Mouse (Mus musculus) kidney, postnatal 0 days (tissue): ENCODE results near the gene Axdnd1. TPM values are rescaled to one million over a fixed set of nuclear protein-coding genes. Genes with fewer than 3 reads are reported as not detected.

Experiments used
- ATAC-seq: fragments of 200-750 bp; cut with Nextera tagmentation; replicated peaks from 2 replicates; pipeline ENCODE4 v1.8.0; 2017; ENCODE audit warnings: low read depth, moderate number of reproducible peaks, moderate TSS enrichment, moderate library complexity; ENCODE audit not compliant: low FRiP score
- DNase-seq: peaks from one replicate; pipeline ENCODE4 v3.0.0-alpha.2; 2016; ENCODE audit warnings: low spot score
- H3K27ac ChIP-seq: fragments of 300-500 bp; sonication (generic); 2 replicates; pipeline ENCODE4 v1.5.1; 2014; ENCODE audit warnings: mild to moderate bottlenecking
- H3K27me3 ChIP-seq: fragments of 300-500 bp; sonication (generic); 2 replicates; pipeline ENCODE4 v1.6.1; 2014; ENCODE audit warnings: low read length, mixed read lengths; ENCODE audit not compliant: insufficient read depth
- H3K36me3 ChIP-seq: fragments of 300-500 bp; sonication (generic); 2 replicates; pipeline ENCODE4 v1.6.1; 2014; ENCODE audit warnings: low read length, mixed read lengths; ENCODE audit not compliant: insufficient read depth
- H3K4me1 ChIP-seq: fragments of 300-500 bp; sonication (generic); replicated peaks from 2 replicates; pipeline ENCODE4 v1.6.1; 2014; ENCODE audit warnings: antibody characterized with exemption, low read length, mixed read lengths; ENCODE audit not compliant: insufficient read depth
- H3K4me2 ChIP-seq: fragments of 300-500 bp; sonication (generic); 2 replicates; pipeline ENCODE4 v1.6.1; 2014; ENCODE audit warnings: mild to moderate bottlenecking, low read length, moderate library complexity, mixed read lengths
- H3K4me3 ChIP-seq: fragments of 300-500 bp; sonication (generic); replicated peaks from 2 replicates; pipeline ENCODE4 v1.5.1; 2014; ENCODE audit warnings: low read depth, low read length
- H3K9ac ChIP-seq: fragments of 300-500 bp; sonication (generic); 2 replicates; pipeline ENCODE4 v1.6.1; 2014; ENCODE audit warnings: low read depth, low read length
- H3K9me3 ChIP-seq: fragments of 300-500 bp; sonication (generic); replicated peaks from 2 replicates; pipeline ENCODE4 v1.6.1; 2016; ENCODE audit warnings: low read length, inconsistent platforms, mixed read lengths
- CTCF ChIP-seq: IDR thresholded peaks from 2 replicates; pipeline ENCODE4 v1.5.1; 2016; ENCODE audit warnings: antibody characterized with exemption, low read depth, mild to moderate bottlenecking, moderate library complexity
- WGBS: fragments of 180-500 bp; shearing (Covaris S2); extraction: QIAGEN DNeasy Blood & Tissue Kit; methylation state at CpG from one replicate; pipeline ENCODE4 v1.1.7; 2014; 5-methylcytosine and 5-hydroxymethylcytosine counted together
- polyA plus RNA-seq: library from polyadenylated mRNA; unstranded; fragments of >200 nt; fragmentation: Nextera tagmentation; extraction: Ambion mirVana; gene quantifications from 2 replicates; pipeline ENCODE4 v1.2.1, GENCODE M21; 2015

Gene Axdnd1
- polyA plus RNA-seq, 1 experiment from 2014 or later: 0.11 TPM

DNA sequence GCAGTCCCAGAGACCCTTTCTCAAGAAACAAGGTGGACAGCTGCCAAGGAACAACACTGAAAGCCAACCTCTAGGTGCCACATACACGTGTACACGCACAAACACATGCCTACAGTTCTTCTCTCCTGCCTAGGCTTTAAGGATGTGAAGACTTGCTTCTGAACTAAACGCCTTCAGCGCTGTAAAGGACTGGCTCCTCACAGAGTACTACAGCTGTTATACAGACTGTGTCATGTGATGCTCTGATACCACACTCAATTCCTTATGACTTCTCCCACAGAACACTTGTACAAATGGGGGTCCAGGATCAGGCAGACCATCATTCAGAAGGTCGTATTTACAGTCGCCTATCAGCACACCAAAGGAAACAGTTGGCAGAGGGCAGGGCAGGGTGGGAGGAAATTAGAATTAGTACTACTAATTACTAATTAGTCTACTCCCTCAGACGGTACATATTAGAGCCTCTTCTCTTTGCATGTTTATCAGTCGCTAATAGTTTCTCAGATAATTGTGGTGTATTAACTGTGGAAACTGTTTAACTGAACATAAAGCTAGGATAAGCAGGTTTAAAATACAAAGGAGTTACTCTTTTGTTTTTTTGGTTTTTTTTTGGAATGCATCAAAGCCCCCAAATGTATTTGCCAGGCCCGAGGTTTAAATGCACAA lies 132.3 kb downstream of the Axdnd1 start:
- 77% methylated on average over 9 of the region's 9 CpGs for WGBS
- no peak overlapping the region for H3K27ac ChIP-seq
- no peak for TF ChIP-seq CTCF
- no peaks in the 10 kb centered on the region for H3K36me3 ChIP-seq
- no peak overlapping the region for H3K4me3 ChIP-seq
- DNase-seq (no peak), ATAC-seq (no peak)
- H3K9me3 ChIP-seq: no peaks in the 10 kb centered on the region
- no peak overlapping the region for H3K4me2 ChIP-seq
- no peaks in the 10 kb centered on the region for H3K4me1 ChIP-seq
- no peak overlapping the region for H3K9ac ChIP-seq
- H3K27me3 ChIP-seq: no peaks in the 10 kb centered on the region

DNA sequence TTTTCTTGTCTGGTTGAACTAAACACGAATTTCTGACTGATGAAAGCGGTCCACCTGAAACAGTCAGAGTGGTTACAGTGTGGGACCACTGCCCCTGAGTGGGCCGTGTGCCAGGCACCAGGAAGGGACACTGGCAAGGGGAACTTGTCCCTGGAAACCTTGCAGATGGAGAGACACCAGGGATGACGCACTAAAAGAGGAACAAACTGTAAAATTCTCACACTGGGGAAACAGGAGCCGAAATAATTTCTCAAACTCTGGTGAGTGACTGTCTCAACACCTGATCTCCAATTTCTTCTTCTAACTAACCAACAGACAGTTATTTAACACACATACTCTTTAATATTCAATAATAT lies 135.4 kb downstream of the Axdnd1 start:
- 88% methylated on average over 5 of the region's 5 CpGs for WGBS
- Histone ChIP-seq H3K4me3 (no peak overlapping the region), H3K9ac (no peak overlapping the region), H3K4me1 (no peaks in the 10 kb centered on the region), H3K36me3 (no peaks in the 10 kb centered on the region), H3K27me3 (no peaks in the 10 kb centered on the region), H3K27ac (no peak overlapping the region), H3K9me3 (no peaks in the 10 kb centered on the region), H3K4me2 (no peak overlapping the region)
- TF ChIP-seq CTCF: no peak
- ATAC-seq: no peak
- no peak for DNase-seq

DNA sequence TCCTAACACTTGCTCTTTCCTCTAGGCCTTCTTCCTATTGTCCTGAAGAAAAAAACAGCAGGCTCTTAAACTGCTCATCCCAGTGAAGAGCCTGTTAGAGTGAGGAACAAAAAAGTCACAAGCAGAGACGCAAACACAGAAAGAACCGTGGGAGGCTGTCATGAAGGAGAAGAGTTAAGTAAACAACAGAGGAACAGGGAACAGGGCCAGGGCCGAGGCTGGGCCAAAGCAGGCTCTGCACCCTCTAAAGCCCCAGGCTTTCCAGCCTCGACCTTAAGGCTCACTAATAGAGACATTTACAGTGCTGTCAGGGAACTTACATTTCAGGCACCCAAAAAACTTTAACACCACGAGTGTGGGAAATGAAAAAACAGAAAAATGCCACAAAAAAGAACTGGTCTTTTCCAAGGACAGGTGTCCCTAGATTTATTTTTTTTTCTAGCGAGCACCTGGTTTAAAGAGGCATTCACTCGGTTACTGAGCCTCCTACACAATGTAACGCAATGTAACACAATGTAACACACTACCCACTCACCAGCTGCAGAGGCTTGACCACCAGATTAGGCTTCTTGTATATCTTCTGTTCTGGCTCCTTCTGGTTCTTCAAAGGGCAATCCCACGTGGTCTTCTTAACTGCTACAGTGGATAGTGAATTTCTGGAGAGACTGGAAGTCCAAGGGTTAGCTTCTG lies 136.0 kb downstream of the Axdnd1 start:
- Histone ChIP-seq H3K27me3 (no peaks in the 10 kb centered on the region), H3K9me3 (no peaks in the 10 kb centered on the region), H3K36me3 (no peaks in the 10 kb centered on the region), H3K4me3 (no peak overlapping the region), H3K4me2 (no peak overlapping the region), H3K9ac (no peak overlapping the region), H3K27ac (no peak overlapping the region), H3K4me1 (no peaks in the 10 kb centered on the region)
- no peak for TF ChIP-seq CTCF
- WGBS: 42% methylated on average over 9 of the region's 9 CpGs
- peak; percentile 10 for DNase-seq
- no peak for ATAC-seq

DNA sequence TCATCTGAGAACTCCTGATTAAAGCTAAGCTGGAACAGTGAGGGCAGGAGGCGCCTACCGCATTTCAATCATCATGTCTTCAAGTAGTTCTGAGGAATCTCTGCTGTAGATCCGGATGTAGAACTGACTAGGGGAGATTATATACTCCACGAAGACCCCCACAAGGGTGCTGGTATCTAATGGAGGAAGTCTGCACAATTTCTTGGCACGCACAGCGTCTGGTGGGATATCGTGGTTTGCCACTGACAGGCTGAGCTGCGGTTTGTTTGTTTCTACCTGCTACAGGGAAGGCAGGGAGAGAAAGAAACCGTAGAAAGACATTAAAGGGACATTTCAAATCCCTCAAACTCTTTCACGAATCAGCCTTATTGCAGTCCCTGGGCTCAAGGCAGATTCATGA lies 136.8 kb downstream of the Axdnd1 start:
- H3K4me3 ChIP-seq: no peak overlapping the region
- H3K27me3 ChIP-seq: no peaks in the 10 kb centered on the region
- no peak overlapping the region for H3K4me2 ChIP-seq
- no peak overlapping the region for H3K9ac ChIP-seq
- DNase-seq (no peak), ATAC-seq (no peak)
- H3K27ac ChIP-seq: no peak overlapping the region
- no peaks in the 10 kb centered on the region for H3K4me1 ChIP-seq
- no peak for TF ChIP-seq CTCF
- 63% methylated on average over 10 of the region's 10 CpGs for WGBS
- no peaks in the 10 kb centered on the region for H3K9me3 ChIP-seq
- H3K36me3 ChIP-seq: no peaks in the 10 kb centered on the region

DNA sequence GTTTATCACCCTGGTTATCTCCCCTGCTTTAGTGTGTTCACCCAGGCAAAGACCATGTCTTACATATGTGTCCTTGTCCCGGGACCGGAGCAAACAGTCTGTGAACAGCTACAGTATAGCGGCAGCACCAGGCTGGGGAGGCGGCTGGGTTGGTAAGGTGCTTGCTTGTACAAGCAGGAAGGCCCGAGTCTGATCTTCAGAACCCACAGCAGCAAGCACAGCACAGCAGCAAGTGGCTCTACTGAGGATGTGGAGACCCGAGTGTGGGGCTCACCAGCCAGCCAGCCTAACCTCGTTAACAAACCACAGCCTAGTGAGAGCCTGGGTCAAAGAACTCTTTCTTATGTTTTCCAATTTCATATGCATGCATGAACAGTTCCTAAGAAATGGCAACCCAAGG lies 140.8 kb downstream of the Axdnd1 start:
- Histone ChIP-seq H3K4me1 (no peaks in the 10 kb centered on the region), H3K4me2 (no peak overlapping the region), H3K9ac (no peak overlapping the region), H3K36me3 (no peaks in the 10 kb centered on the region), H3K27me3 (no peaks in the 10 kb centered on the region), H3K4me3 (no peak overlapping the region), H3K9me3 (no peaks in the 10 kb centered on the region), H3K27ac (no peak overlapping the region)
- ATAC-seq: no peak
- no peak for DNase-seq
- no peak for TF ChIP-seq CTCF
- WGBS: 84% methylated on average over 7 of the region's 7 CpGs

DNA sequence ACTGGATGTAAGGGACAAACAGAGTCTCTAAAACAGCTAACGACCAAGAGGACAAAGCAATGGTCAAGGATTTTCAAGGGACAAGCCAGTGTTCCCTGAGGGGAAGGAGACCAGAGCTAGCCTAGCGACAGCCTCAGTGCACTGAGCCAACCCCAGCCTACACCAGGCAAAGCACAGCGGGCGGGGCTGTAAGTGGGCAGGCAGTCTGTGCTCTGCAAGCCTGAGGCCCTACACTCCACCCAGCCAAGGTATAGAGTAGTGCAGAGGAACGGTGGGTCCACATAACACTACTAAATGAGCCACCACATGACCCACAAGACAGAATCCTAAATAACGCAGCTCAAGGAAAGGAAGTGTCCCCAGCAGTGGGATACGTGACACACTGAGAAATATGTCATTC lies 147.3 kb downstream of the Axdnd1 start:
- Histone ChIP-seq H3K27ac (no peak overlapping the region), H3K4me3 (no peak overlapping the region), H3K36me3 (no peaks in the 10 kb centered on the region), H3K9me3 (no peaks in the 10 kb centered on the region), H3K9ac (no peak overlapping the region), H3K27me3 (no peaks in the 10 kb centered on the region), H3K4me1 (no peaks in the 10 kb centered on the region), H3K4me2 (no peak overlapping the region)
- ATAC-seq (no peak), DNase-seq (no peak)
- WGBS: 62% methylated on average over 7 of the region's 7 CpGs
- no peak for TF ChIP-seq CTCF

Other genes with a start within 250 kb of the Axdnd1 start
- gene Fam163a, start 216.1 kb downstream of the Axdnd1 start, polyA plus RNA-seq: 0.63 and 0.94 TPM in 2 replicates
- 4.5 and 4.7 TPM in 2 replicates for gene Tdrd5, start 117.5 kb downstream of the Axdnd1 start, polyA plus RNA-seq
- 62.5 and 64.3 TPM in 2 replicates for gene Nphs2, start 110.4 kb downstream of the Axdnd1 start, polyA plus RNA-seq
- gene Gm2000, start 55.1 kb downstream of the Axdnd1 start, polyA plus RNA-seq: 763 and 841 TPM in 2 replicates
- gene Soat1, start 53.2 kb upstream of the Axdnd1 start, polyA plus RNA-seq: 30.5 and 37.9 TPM in 2 replicates
- 0.45 and 0.54 TPM in 2 replicates for gene Gm10031, start 102.9 kb upstream of the Axdnd1 start, polyA plus RNA-seq
- gene Abl2, start 137.6 kb upstream of the Axdnd1 start, polyA plus RNA-seq: 2.4 and 3.0 TPM in 2 replicates